Mouse (Mus musculus) myocyte (in vitro differentiated cells): ENCODE measurements at regions not wholly inside any gene's neighbourhood (a gene's known extent, or its start where the extent isn't known, plus 50 kb on each side); places are given as distances from the start of the nearest gene placed in this dataset.
"Not testable (repeated sequence)": the region's sequence is repeated elsewhere in the genome, so short reads cannot be mapped to it uniquely, and the experiment has no call there.

Experiments used
- MYOG ChIP-seq, 3 experiments: IDR thresholded peaks; one replicate each; pipeline ENCODE4 v1.6.1; 2011; ENCODE audit warnings: control low read depth in 2 of 3, low read depth in 2 of 3, mild to moderate bottlenecking in 2 of 3; ENCODE audit not compliant: insufficient read length in 2 of 3, control insufficient read depth in 1 of 3, insufficient read depth in 1 of 3
- POLR2A ChIP-seq: IDR thresholded peaks from one replicate; pipeline ENCODE4 v1.6.1; 2011; ENCODE audit warnings: low read depth, mild to moderate bottlenecking, control low read depth, moderate library complexity; ENCODE audit not compliant: insufficient read length
- POLR2AphosphoS2 ChIP-seq: IDR thresholded peaks from one replicate; pipeline ENCODE4 v1.6.1; 2011; ENCODE audit warnings: low read depth, control low read depth; ENCODE audit not compliant: insufficient read length

DNA sequence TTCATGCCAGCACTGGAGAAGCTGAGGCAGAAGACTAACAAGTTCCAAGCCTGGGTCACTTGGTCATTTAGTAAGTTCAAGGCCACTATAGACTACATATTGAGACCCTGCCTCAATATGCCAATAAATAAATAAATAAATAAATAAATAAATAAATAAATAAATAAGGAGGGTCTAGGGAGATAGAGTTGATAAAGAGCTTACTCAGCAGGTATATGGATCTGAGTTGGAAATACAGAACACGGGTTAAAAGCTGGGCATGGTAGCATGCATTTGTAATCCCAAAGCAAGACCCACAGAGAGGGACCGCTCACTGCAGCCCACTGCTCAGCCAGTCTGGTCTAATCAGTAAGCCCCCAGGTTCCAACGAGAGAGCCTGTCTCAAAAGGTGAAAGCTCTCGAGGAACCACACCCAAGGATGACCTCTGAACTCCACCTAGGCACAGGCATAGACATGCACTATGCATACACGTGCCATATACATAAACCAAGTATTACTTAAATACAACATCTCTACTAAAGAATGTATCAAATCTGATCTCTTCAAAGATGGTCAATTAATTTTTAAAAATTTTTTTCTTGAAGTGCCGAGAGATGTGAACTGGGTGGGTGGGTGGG, 115.4 kb downstream of the Ero1lb start:
- TF ChIP-seq POLR2A; MYOG (IDR thresholded peaks at IDR 0.05; ENCODE audit: control insufficient read depth in 1 of 3, insufficient read depth in 1 of 3, insufficient read length in 2 of 3, low read depth in 2 of 3); POLR2AphosphoS2: not testable (repeated sequence)
